Mouse (Mus musculus) stomach, postnatal 0 days (tissue): ENCODE measurements around the gene Rap1gap. TPM values are rescaled to one million over a fixed set of nuclear protein-coding genes. Genes with fewer than 3 reads are reported as not detected.
A peak's percentile ranks its signal among the peaks of the same experiment; 100 is the strongest.

Experiments
- ATAC-seq: fragments of 200-750 bp; cut with Nextera tagmentation; 2 replicates; pipeline ENCODE4 v1.8.0; 2017; ENCODE audit not compliant: low FRiP score, low TSS enrichment
- DNase-seq: peaks from one replicate; pipeline ENCODE4 v3.0.0-alpha.2; 2016; ENCODE audit warnings: low spot score
- H3K27ac ChIP-seq: fragments of 300-500 bp; sonication (generic); replicated peaks from 2 replicates; pipeline ENCODE4 v1.5.1; 2014; ENCODE audit warnings: mild to moderate bottlenecking, control low read depth
- H3K27me3 ChIP-seq: fragments of 300-500 bp; sonication (generic); 2 replicates; pipeline ENCODE4 v1.6.1; 2014; ENCODE audit warnings: low read length; ENCODE audit not compliant: control insufficient read depth, insufficient read depth
- H3K36me3 ChIP-seq: fragments of 300-500 bp; sonication (generic); 2 replicates; pipeline ENCODE4 v1.6.1; 2014; ENCODE audit warnings: low read length, mixed read lengths; ENCODE audit not compliant: control insufficient read depth, insufficient read depth
- H3K4me1 ChIP-seq: fragments of 300-500 bp; sonication (generic); replicated peaks from 2 replicates; pipeline ENCODE4 v1.6.1; 2014; ENCODE audit warnings: antibody characterized with exemption; ENCODE audit not compliant: control insufficient read depth, insufficient read depth
- H3K4me2 ChIP-seq: fragments of 300-500 bp; sonication (generic); replicated peaks from 2 replicates; pipeline ENCODE4 v1.6.1; 2014; ENCODE audit warnings: low read depth, mild to moderate bottlenecking, control low read depth, moderate library complexity
- H3K4me3 ChIP-seq: fragments of 300-500 bp; sonication (generic); 2 replicates; pipeline ENCODE4 v1.5.1; 2014; ENCODE audit warnings: low read depth, low read length, control low read depth
- H3K9ac ChIP-seq: fragments of 300-500 bp; sonication (generic); 2 replicates; pipeline ENCODE4 v1.6.1; 2014; ENCODE audit warnings: mild to moderate bottlenecking, low read length, control low read depth, mixed read lengths
- H3K9me3 ChIP-seq: fragments of 300-500 bp; sonication (generic); 2 replicates; pipeline ENCODE4 v1.6.1; 2016; ENCODE audit warnings: low read length; ENCODE audit not compliant: control insufficient read depth
- CTCF ChIP-seq: IDR thresholded peaks from 2 replicates; pipeline ENCODE4 v1.5.1; 2016; ENCODE audit warnings: antibody characterized with exemption, low read depth, mild to moderate bottlenecking, moderate library complexity
- EP300 ChIP-seq: optimal IDR thresholded peaks from 2 replicates; pipeline ENCODE3; 2016; ENCODE audit warnings: antibody characterized with exemption
- WGBS: fragments of 180-500 bp; shearing (Covaris S2); extraction: QIAGEN DNeasy Blood & Tissue Kit; methylation state at CpG from one replicate; pipeline ENCODE4 v1.1.7; 2014; 5-methylcytosine and 5-hydroxymethylcytosine counted together
- polyA plus RNA-seq: library from polyadenylated mRNA; unstranded; fragments of >200 nt; fragmentation: Nextera tagmentation; extraction: Ambion mirVana; gene quantifications from 2 replicates; pipeline ENCODE4 v1.2.1, GENCODE M21; 2015

Gene Rap1gap
- polyA plus RNA-seq, 1 experiment from 2014 or later: 70.1 TPM

- no peak for DNase-seq
- WGBS: 63% methylated on average over 2 of the region's 2 CpGs
- Histone ChIP-seq H3K4me3 (no peak overlapping the region), H3K4me1 (no peaks in the 10 kb centered on the region; the same call in 1 of the 2 replicates), H3K4me2 (no peak overlapping the region), H3K27ac (no peak overlapping the region), H3K36me3 (no peaks in the 10 kb centered on the region), H3K9ac (no peak overlapping the region), H3K27me3 (no peaks in the 10 kb centered on the region), H3K9me3 (no peaks in the 10 kb centered on the region)
- TF ChIP-seq EP300 (no peak), CTCF (no peak)
- ATAC-seq: no peak
These were observed 89.9 kb downstream of the Rap1gap start for GRCm38 (mm10) chr4:137754446-137754845.

GRCm38 (mm10) chr4:137762886-137763285 is 98.4 kb downstream of the Rap1gap start:
- no peaks in the 10 kb centered on the region for H3K9me3 ChIP-seq
- no peak for ATAC-seq
- TF ChIP-seq EP300 (no peak), CTCF (no peak)
- H3K36me3 ChIP-seq: no peaks in the 10 kb centered on the region
- WGBS: 84% methylated on average over 9 of the region's 9 CpGs
- no peak overlapping the region for H3K4me2 ChIP-seq
- no peak overlapping the region for H3K27ac ChIP-seq
- H3K4me1 ChIP-seq: peaks cover 6% of the 10 kb centered on the region; the same call in 1 of the 2 replicates
- H3K9ac ChIP-seq: no peak overlapping the region
- no peak overlapping the region for H3K4me3 ChIP-seq
- no peaks in the 10 kb centered on the region for H3K27me3 ChIP-seq
- DNase-seq: no peak

- TF ChIP-seq CTCF: no peak
- TF ChIP-seq EP300: no peak
- Histone ChIP-seq H3K36me3 (no peaks in the 10 kb centered on the region), H3K4me1 (peaks cover 6% of the 10 kb centered on the region; the same call in 1 of the 2 replicates), H3K27ac (no peak overlapping the region), H3K9me3 (no peaks in the 10 kb centered on the region), H3K9ac (no peak overlapping the region), H3K27me3 (no peaks in the 10 kb centered on the region), H3K4me2 (no peak overlapping the region), H3K4me3 (no peak overlapping the region)
- ATAC-seq (peak; percentile 51; the same call in 1 of the 2 replicates), DNase-seq (peak; percentile 74)
- 50% methylated on average over 8 of the region's 8 CpGs for WGBS
These were observed 99.5 kb downstream of the Rap1gap start for GRCm38 (mm10) chr4:137763920-137764495.

GRCm38 (mm10) chr4:137764621-137765020 is 100.1 kb downstream of the Rap1gap start:
- H3K4me2 ChIP-seq: no peak overlapping the region
- H3K4me3 ChIP-seq: no peak overlapping the region
- DNase-seq (no peak), ATAC-seq (no peak)
- WGBS: 57% methylated on average over 3 of the region's 3 CpGs
- TF ChIP-seq EP300: no peak
- no peak for TF ChIP-seq CTCF
- no peak overlapping the region for H3K9ac ChIP-seq
- H3K36me3 ChIP-seq: no peaks in the 10 kb centered on the region
- H3K9me3 ChIP-seq: no peaks in the 10 kb centered on the region
- H3K4me1 ChIP-seq: peaks cover 6% of the 10 kb centered on the region; the same call in 1 of the 2 replicates
- H3K27ac ChIP-seq: no peak overlapping the region
- no peaks in the 10 kb centered on the region for H3K27me3 ChIP-seq

- H3K9me3 ChIP-seq: no peaks in the 10 kb centered on the region
- TF ChIP-seq CTCF (no peak), EP300 (no peak)
- H3K4me2 ChIP-seq: no peak overlapping the region
- ATAC-seq (peak; percentile 47; the same call in 1 of the 2 replicates), DNase-seq (no peak)
- no peaks in the 10 kb centered on the region for H3K27me3 ChIP-seq
- no peak overlapping the region for H3K4me3 ChIP-seq
- H3K36me3 ChIP-seq: no peaks in the 10 kb centered on the region
- peak overlapping the region; percentile 53; the same call in 1 of the 2 replicates for H3K27ac ChIP-seq
- H3K4me1 ChIP-seq: peaks cover 6% of the 10 kb centered on the region; the same call in 1 of the 2 replicates
- no peak overlapping the region for H3K9ac ChIP-seq
- 39% methylated on average over 7 of the region's 7 CpGs for WGBS
These were observed 101.0 kb downstream of the Rap1gap start for GRCm38 (mm10) chr4:137765554-137765971.

GRCm38 (mm10) chr4:137766365-137766764 is 101.8 kb downstream of the Rap1gap start:
- Histone ChIP-seq H3K9me3 (no peaks in the 10 kb centered on the region), H3K4me1 (peaks cover 6% of the 10 kb centered on the region; the same call in 1 of the 2 replicates), H3K36me3 (no peaks in the 10 kb centered on the region), H3K9ac (no peak overlapping the region), H3K4me3 (no peak overlapping the region), H3K27me3 (no peaks in the 10 kb centered on the region), H3K4me2 (no peak overlapping the region), H3K27ac (no peak overlapping the region)
- no peak for TF ChIP-seq EP300
- TF ChIP-seq CTCF: no peak
- no peak for ATAC-seq
- WGBS: 48% methylated on average over 5 of the region's 5 CpGs
- no peak for DNase-seq
